Mouse (Mus musculus) brain, embryonic 18.5 days (tissue): Measurements from ENCODE around the gene Hist2h3c2.
"Not testable (repeated sequence)": the region's sequence is repeated elsewhere in the genome, so short reads cannot be mapped to it uniquely, and the experiment has no call there.

ENCODE experiments used
- DNase-seq: peaks from one replicate; pipeline ENCODE4 v3.0.0-alpha.2; 2012; ENCODE audit warnings: low read depth, low spot score

The Hist2h3c2 gene

DNA sequence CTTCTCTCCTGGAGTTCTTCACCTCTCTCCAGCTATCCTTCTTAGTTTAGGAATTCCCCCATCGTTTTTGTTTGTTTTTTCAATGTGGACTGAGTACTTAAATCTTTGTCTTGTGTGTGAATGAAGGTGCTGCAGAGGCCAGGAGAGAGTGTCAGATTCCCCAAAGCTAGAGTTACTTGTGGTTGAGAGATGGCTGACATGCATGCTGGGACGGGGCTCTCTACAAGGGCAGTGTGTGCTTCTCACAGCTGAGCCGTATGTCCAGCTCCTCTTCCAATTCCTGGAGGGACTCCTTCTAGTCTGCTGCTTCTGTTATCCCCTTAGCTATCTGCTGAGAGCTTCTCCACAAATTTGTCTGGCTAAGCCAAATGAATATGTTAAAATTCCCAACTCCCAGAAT lies 3.1 kb downstream of the Hist2h3c2 start:
- DNase-seq: no peak

DNA sequence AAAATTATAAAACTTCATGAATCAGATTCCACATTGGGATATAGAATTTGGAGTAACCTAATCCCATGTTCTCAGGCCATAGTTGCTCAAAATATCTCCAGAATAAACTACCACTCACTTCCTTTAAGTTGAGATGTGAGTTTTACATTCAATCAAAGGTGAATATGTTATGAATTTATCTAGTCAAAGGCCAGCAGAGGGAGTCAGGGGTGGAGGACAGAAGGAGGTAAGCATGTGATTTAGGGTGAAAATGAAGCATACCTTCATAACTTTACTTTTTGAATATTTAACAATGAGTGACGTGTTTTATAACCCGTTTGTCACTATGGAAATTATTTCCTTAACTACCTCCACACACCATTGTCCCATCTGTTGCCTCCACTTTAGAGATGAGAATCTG lies 4.0 kb downstream of the Hist2h3c2 start:
- DNase-seq: no peak

DNA sequence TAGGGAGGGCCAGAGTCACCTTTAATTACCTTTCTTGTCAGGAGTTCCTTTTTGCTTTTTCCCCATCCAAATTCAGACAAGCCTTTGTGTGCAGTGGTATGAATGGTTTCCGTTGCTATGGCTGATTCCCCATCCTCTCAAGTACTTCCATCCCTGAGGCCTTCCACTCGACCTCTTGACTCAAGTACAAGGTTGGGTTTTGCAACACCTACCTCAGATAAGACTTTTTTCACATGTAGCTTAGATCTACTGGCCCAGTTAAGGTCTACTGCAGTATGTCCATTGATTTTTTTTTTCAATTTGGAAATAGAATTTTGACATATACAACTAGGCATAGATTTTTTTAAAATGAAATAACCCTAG lies 7.2 kb downstream of the Hist2h3c2 start:
- DNase-seq: no peak

DNA sequence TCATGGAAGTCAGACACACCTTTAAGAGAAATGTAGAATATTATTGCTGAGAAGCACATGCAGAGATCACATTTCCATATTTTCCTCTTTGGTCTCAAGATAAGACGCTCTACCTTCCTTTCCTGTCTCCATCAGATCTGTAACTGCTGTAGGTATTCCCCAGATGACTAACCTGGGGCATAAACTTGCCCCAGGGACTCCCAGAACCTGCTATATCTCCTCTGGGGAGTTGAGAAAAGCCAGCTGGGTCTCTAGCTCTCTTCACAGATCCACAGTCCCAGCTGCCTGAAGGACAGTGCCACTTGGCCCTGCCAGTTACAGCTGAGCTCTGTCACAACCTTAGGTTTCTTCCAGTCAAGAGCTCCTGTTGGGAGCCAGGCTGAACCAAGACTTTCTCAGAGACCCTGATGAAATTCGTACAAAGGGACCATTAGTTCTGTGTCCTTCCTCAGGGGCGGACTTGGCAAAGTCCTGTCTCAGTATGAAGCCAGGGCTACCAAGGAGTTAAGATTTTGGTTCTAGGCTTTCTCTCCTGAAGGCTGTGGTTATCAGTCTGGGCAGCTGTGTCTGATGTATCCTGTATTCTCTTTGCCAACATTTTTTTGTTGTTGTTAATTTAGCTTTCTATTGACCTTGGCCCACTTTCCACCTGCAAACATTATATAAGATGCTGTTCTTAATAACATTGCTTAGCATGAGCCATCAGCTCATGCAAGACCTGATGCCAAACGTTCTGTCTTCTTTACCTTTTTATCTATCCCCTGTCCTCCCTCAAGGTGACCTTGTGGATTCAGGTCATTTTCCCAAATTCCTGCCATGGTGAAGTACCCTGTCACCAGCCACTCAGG lies 7.8 kb downstream of the Hist2h3c2 start:
- no peak for DNase-seq

DNA sequence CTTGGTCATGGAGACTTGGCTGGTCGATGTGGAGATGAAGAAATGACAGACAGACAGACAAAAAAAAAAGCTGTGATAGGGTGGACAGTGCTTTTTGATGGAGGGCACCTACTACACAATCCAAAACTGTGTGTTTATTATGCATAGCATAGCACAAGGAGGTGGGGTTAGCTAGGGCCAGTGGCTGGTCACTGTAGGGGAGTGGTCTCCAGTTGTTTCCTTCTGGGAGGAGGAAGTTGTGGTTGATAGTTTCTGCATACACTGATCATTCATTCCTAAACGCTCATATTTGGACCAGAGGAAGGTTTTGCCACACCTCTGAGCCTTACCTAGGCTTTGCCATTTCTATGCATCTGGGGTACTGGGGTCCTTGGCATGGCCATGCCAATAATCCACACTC lies 8.5 kb downstream of the Hist2h3c2 start:
- DNase-seq: no peak

DNA sequence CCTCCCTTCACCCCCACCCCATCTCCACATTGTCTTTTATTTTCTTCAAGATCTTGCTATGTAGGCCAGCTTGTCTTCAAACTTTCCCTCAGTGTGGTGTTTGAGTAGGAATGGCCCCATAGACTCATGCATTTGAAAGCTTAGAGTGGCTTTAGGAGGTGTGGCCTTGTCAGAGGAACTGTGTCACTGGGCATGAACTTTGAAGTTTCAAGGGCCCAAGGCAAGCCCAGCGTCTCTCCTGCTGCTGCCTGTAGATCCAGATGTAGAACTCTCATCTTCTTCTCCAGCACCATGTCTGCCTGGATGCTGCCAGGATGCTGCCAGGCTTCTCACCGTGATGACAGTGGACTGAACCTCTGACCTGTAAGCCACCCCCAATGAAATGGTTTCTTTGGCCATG lies 10.1 kb downstream of the Hist2h3c2 start:
- DNase-seq: no peak

DNA sequence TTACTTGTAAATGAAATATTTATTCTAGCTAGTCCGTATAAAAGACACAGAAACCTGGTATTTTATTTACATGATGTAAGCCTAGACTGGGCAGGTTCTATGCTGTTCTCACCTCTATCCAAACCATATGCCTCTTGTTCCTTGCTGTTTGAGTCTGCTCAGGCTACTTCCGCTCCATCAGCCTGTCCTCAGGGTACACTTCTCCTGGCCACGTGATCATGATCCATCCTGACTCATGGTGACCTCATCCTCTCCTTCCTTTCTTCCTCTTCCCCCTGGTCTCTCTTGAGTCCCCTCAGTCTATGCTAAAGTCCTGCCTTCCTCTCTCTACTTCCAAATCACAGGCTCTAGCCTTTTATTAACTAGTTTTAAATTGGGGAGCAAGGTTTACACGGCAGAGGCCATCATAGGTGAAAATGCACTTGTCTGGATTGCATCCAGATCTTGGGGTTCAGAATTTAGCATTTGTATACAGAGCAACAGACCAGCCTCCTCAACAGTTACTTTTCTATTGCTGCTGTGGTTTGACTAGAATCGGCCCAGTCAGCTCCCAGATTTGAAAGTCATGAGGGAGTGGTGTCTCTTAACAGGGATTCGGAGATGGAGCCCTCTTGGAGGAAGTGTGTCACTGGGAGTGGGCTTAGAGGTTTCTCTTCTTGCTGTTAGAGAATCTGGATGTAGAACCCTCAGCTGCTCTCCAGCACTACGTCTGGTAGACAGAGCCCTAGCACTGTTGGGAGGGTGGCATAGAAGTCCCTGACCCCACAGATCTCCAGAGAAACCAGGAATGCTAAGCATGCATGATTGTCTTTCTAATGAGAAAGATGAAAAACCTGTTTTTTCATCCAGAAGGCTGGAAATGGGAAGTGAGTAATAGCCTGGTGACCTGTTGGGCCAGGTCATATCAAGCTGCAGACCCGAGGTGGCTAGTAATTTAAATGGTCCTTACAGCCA lies 12.0 kb downstream of the Hist2h3c2 start:
- DNase-seq: no peak

DNA sequence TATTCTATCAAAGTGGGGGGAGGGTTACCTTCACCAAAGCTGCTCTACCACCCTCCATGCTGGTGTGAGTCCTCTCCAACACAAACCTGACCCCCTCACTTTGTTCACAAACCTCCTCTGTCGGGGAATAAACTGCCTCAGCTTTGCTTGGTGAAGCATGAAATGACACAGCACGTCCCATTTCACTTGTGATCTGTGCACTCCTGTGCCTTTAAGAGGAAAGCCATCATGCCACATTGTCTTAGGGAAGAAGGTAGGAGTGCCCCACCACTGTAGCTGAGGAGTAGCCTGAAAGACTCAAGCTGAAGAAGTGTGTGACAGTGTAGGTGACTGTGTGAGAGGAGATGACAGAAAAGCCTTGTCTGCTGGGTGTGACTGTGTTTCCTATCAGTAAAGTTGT lies 13.5 kb downstream of the Hist2h3c2 start:
- no peak for DNase-seq

DNA sequence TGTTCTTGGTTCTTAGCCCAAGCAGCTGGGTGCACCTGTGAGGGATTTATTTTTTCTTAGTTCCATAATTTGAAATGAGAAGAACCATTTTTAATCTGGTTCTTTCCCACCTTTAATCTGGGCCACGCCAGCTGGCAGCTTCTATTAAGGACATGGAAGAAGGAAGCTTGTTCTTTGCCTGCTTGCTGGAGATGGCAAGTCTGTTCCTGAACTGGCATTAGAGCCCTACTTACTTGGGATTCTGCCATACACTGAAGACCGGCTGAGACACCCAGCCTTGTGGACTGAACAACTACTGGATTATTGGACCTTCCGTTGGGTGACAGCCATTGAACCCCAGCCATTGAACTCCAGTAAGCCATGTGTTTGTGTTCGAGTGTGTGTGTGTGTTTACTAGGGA lies 16.2 kb downstream of the Hist2h3c2 start:
- no peak for DNase-seq

DNA sequence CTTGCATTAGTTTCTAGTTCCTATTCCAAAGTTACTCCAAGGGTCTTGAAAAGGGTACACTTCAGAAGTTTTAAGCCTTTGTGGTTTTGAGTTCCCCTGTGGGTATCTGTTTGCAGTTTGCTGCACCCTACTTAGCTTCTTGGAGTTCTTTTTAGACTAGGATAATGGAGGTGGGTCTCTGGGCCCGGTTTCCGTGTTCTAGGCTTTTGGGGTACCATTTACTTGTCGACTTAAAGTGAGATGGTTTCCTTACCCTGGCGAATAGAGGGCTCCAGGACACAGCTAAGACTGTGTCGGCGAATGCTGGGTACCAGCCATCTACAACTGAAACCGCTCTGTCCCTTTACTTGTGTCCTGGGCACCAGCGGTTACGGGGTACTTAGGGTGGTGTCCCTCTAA lies 17.3 kb downstream of the Hist2h3c2 start:
- DNase-seq: no peak

DNA sequence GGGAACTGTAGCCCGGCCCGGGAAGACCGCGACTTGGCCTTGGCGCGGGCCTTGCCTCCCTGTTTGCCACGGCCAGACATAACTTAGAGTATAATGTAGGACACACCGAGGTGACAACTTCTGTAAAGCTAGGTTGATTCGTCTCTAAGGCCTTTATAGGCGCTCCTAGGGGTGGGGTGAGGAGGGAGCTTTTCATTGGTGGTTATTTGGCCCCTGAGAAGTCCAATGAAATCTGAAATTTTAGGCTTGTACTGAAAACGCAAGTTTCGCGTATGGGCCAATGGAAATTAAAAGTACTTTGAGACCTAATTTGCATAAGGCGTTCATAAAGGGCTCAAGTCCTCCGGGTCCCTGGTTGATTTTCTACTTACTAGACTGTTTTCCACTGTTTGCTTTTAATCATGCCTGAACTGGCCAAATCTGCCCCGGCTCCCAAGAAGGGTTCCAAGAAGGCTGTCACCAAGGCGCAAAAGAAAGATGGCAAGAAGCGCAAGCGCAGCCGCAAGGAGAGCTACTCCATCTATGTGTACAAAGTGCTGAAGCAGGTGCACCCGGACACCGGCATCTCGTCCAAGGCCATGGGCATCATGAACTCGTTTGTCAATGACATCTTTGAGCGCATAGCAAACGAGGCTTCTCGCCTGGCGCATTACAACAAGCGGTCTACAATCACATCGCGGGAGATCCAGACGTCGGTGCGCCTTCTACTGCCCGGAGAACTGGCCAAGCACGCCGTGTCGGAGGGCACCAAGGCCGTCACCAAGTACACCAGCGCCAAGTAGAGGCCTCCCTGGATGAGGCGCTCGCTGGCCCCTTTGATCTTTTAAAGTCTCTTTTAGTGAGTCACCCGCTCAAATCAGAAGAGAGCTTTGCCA lies 17.9 kb downstream of the Hist2h3c2 start, which contains the start of the genes Hist2h2ac and Hist2h2be:
TSS of gene Hist2h2ac (minus strand) at position 116 of the 875 bp plus-strand sequence.
TSS of gene Hist2h2be (plus strand) at position 355 of the 875 bp plus-strand sequence.
- DNase-seq: peak; percentile 90

DNA sequence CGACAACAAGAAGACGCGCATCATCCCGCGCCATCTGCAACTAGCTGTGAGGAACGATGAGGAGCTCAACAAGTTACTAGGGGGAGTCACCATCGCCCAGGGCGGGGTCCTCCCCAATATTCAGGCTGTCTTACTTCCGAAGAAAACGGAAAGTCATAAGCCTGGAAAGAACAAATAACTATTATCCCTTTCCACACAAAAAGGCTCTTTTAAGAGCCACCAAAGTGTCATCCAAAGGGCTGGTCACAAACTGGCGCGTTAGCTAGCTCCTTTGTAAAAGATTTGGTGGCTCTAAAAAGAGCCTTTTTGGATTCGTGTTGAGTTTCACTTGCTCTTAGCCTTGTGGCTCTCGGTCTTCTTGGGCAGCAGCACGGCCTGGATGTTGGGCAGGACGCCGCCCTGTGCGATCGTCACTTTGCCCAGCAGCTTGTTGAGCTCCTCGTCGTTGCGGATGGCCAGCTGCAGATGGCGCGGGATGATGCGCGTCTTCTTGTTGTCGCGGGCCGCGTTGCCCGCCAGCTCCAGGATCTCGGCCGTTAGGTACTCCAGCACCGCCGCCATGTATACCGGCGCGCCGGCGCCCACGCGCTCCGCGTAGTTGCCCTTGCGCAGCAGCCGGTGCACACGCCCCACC lies 18.7 kb downstream of the Hist2h3c2 start:
- not testable (repeated sequence) for DNase-seq

DNA sequence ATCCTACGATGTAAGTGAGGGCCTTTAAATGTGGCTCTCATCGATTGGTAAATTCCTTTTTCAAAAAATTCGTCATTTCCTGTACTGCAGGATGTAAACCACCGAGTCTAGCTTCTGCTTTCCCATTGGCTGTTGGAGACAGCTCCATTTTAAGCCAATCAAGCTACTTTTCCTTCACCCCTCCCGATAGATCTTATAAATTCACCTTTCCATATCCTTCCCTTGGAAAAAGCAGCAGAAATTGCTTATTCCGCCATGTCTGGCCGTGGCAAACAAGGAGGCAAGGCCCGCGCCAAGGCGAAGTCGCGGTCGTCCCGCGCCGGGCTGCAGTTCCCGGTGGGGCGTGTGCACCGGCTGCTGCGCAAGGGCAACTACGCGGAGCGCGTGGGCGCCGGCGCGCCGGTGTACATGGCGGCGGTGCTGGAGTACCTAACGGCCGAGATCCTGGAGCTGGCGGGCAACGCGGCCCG lies 19.2 kb downstream of the Hist2h3c2 start, which contains the start of the genes Bola1 and Hist2h2ab:
TSS of gene Bola1 (minus strand) at position 49 of the 470 bp plus-strand sequence.
TSS of gene Hist2h2ab (plus strand) at position 205 of the 470 bp plus-strand sequence.
- peak; percentile 88 for DNase-seq

DNA sequence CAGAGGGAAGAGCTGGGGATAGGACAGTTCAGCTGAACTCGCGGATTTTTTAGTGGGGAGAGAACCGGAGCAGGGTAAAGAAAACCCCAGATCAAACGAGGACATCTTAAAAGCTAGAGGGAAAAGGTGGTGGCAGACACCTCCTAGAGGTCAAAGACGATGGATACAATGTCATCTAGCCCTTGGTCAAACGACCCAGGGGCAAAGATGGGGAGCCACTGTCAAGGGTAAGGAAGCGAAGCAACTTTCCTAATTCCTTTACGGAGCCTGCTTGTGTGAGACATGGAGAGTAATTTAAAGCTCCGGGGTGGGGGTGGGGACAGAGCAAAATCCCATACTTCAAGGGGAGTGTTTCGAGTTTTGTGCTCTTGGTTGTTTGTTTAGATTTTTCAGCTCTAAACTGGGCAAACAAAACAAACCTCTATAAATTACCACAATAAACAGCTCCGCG lies 19.7 kb downstream of the Hist2h3c2 start:
- no peak for DNase-seq

DNA sequence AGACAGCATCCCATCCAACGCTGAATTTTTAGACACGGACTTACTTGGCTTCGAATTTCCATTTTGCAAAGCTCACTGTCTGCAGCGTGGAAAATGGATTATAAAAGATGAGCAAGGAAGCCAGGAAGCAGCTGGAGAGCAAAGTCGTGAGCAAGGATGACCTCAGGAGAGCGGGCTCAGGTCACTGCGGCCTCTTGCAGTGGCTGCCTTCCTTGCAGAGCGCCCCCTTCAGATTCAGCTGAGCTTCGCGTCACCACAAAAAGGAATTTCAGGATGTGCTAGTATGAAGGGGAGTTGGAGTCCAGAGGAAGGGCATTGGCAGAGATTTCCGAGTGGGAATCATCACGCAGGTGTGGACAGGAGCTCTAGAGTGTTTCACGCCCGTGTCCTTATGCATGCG lies 29.7 kb downstream of the Hist2h3c2 start:
- DNase-seq: no peak

DNA sequence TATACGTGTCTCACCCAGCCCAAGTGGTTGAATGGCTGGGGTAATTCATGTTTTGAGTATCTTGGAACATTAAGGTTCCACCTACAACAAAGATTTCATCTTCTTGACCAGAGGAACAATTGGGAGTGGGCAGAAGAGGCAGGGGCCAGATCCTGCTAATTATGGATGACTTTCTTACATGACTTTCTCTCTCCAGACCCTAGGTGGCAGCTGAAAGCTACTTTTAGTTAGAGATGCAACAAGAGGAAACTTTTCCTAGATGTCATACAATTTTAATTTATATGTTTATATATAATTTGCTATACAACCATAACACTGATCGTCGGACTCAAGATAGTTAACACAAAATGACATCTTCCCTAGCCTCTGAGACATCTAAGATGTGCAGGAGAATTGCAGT lies 31.1 kb downstream of the Hist2h3c2 start:
- DNase-seq: no peak

DNA sequence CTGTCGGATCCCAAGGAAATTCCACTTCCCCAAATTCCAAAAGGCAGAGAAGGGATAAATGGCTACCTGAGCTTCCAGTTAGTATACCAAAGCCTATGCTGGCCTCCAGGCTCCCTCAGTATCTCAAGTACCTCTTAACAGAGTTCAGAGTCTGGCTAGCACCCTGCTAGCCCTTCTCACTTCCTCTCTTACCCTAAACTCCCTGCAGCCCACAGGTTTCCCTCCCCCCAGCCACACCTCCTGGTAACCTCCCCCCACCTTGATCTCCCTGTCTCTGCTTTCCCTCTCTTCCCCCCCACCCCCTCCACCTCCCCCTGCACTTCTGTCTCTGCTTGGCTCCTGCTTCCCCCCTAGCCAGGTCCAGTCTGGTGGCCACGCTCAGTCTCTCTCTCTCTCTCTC lies 39.2 kb downstream of the Hist2h3c2 start:
- DNase-seq: no peak

DNA sequence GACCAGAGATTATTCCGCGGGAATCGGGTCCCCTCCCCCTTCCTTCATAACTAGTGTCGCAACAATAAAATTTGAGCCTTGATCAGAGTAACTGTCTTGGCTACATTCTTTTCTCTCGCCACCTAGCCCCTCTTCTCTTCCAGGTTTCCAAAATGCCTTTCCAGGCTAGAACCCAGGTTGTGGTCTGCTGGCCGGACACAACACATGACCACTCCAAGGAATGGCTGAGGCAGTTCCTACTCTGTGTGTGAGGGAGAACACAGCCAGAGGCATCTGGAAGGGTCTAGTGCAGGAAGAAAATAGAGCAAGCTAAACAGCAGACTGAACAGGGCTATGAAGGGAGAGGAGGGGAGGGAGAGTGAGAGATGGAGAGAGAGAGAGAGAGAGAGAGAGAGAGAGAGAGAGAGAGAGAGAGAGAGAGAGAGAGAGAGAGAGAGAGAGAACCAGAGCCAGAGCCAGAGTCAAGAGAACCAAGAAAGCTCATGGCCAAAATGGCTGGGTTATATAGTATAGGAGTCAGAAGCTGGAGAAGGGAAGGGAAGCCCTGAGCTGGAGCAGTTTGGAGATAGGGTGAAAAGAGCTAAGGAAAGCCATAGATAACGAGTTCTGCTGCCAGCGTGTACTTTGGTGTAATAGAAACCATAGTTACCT lies 40.2 kb downstream of the Hist2h3c2 start:
- not testable (repeated sequence) for DNase-seq

DNA sequence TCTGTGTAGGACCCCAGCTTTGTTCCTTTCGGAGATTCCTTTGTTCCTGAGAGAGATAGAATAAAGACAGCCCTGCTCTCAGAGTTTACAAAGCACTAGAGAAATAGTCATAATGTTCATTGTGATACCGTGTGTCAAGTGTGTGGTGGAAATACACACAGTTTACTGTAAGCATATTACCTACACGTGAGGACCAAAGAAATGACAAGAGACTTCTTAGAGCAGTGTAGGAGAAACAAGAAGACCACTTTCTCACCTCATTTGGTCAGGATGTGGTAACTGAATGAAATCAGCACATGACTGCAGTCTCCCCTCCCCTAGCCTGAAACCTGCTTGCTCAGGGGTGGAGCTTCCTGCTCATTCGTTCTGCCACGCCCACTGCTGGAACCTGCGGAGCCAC lies 40.7 kb downstream of the Hist2h3c2 start:
- no peak for DNase-seq

DNA sequence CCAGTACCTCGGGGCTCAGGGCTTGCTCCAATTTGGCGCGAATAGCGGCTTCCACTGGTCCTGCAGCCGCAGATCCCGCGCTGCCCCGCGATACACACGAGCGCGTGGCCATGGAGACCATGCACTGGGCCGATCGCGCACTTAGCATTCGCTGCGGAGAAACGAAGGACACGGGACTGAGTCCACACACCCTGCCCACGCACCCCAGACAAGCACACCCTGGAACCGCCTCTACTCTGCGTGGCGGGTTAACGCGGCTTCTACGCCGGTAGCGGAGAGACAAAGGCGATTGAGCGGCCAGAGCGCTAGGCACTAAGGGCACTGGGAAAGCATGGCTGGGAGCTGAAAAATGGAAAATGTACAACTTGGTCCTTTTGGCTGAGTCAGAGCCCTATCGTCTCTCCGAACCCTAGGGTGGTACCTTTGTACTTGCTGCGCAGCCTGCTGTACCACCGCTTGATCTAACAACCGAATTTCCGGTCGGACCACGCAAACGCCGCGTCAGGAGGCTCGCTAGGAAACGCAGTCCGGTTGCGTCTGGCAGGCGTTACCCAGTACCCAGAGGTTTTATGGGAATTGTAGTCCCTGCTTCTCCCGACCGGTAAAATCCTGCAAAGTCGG lies 41.7 kb downstream of the Hist2h3c2 start:
- DNase-seq: peak; percentile 89
